Comparison of ENCODE assay signal across 27 mouse cellular contexts in genomic region chr17:49605397-49605796, GRCm38 (mm10). TPM values are rescaled to one million over a fixed set of nuclear protein-coding genes. Genes with fewer than 3 reads are reported as not detected.
A peak's percentile ranks its signal among the peaks of the same experiment; 100 is the strongest.
DNase-seq lines count a peak whose midpoint lies in the region; ATAC-seq and TF ChIP-seq lines count a peak whose summit lies in the region.
"Had no signal": no experiment of that assay in that cellular context is flagged by ENCODE, and none has a peak within 500 bp of the region (broad histone marks: within the 10 kb centered on the region; RNA-seq: fewer than 3 reads in every experiment).

No protein-coding gene starts in this region.

- POLR2A ChIA-PET in Patski (lab: Charles Lee): no interaction called here

- H3K27me3 ChIP-seq in Patski: no peaks in the 10 kb centered on the region
- H3K27me3 ChIP-seq: embryonic facial prominence, embryonic 13.5 days; forebrain, embryonic 15.5 days; hindbrain, embryonic 13.5 days; intestine, embryonic 15.5 days had no signal

- no peak for DNase-seq in layer of hippocampus, adult 2 months (ENCODE audit: low spot score in 2 of 2)
- no peak for DNase-seq in layer of hippocampus, postnatal 36 days
- DNase-seq in Patski (ENCODE audit: low read depth, low spot score) (no peak), ZHBTc4 (ENCODE audit: low read depth, low spot score) (peak; percentile 47)
- no peak for DNase-seq in urinary bladder, postnatal 4 days (ENCODE audit: low spot score in 2 of 2)
- no peak for DNase-seq in embryo, embryonic 10 days (ENCODE audit: low spot score)
- DNase-seq: adrenal gland, adult 8-10 months; adrenal gland, postnatal 25 days; cerebellum, adult 18-20 months; cerebellum, adult 9-10 months; cerebellum, postnatal 14 days; gastrocnemius, postnatal 14 days; heart, adult 18-20 months; kidney, adult 11 months had no signal

- TF ChIP-seq CTCF in layer of hippocampus, adult 2 months (conservative IDR thresholded peaks at IDR 0.05): peak; percentile 52
- TF ChIP-seq CTCF in Patski (IDR thresholded peaks at IDR 0.05): peak; percentile 45

- in situ Hi-C loops in Patski (cut with MboI; ENCODE audit: low pct_unique_long_range_greater_than_20kb): no loop called here

- CTCF ChIA-PET in Patski (lab: Charles Lee): interaction anchor here (2.1 kb wide), 1 partner anchor 136 kb away, joined by 4 read pairs; no protein-coding TSS in a partner anchor

- H3K4me3 ChIP-seq in layer of hippocampus, adult 2 months: no peak overlapping the region
- H3K4me3 ChIP-seq: embryonic facial prominence, embryonic 10.5 days; embryonic facial prominence, embryonic 13.5 days; erythroblast, embryonic 14.5 days; forebrain, embryonic 12.5 days; forebrain, embryonic 15.5 days; heart, embryonic 10.5 days; hindbrain, embryonic 13.5 days; intestine, embryonic 15.5 days had no signal

- H3K27ac ChIP-seq in layer of hippocampus, adult 2 months: no peak overlapping the region
- H3K27ac ChIP-seq: embryonic facial prominence, embryonic 10.5 days; embryonic facial prominence, embryonic 13.5 days; forebrain, embryonic 12.5 days; forebrain, embryonic 15.5 days; heart, embryonic 10.5 days; hindbrain, embryonic 13.5 days; intestine, embryonic 15.5 days had no signal

- no peak for ATAC-seq in Patski
- ATAC-seq: activated CD4-positive, CD25-positive, alpha-beta regulatory T cell, adult 4 months; CD4-positive, CD25-positive, alpha-beta regulatory T cell, adult 4 months; forebrain, embryonic 15.5 days; hindbrain, embryonic 16.5 days; intestine, embryonic 15.5 days had no signal

RNA-seq across cellular contexts. Expression of gene Kif6, which starts 9.5 kb away (rescaled TPM):
- 1 to 10 TPM; 5.0 to 6.1 TPM for total RNA-seq in layer of hippocampus, adult 2 months (2021)
- total RNA-seq in layer of hippocampus, postnatal 36 days (2021): 1 to 10 TPM; 4.7 to 5.0 TPM
- polyA plus RNA-seq in Patski (2021): 3.2 TPM
- total RNA-seq: gastrocnemius, adult 18-20 months; gastrocnemius, postnatal 14 days had no signal
- polyA plus RNA-seq: activated CD4-positive, CD25-positive, alpha-beta regulatory T cell, adult 4 months; CD4-positive, CD25-positive, alpha-beta regulatory T cell, adult 4 months; erythroblast, embryonic 14.5 days had no signal

RNA-seq across cellular contexts. Expression of gene Daam2, which starts 41.3 kb away (rescaled TPM):
- total RNA-seq in layer of hippocampus, adult 2 months (2021): 10 to 100 TPM; 61.2 to 66.7 TPM
- total RNA-seq in layer of hippocampus, postnatal 36 days (2021): 10 to 100 TPM; 54.7 to 69.8 TPM
- polyA plus RNA-seq in Patski (2021): 2.4 TPM
- total RNA-seq: hematopoietic stem cell, adult 5-6 weeks had no signal
- polyA plus RNA-seq: erythroblast, embryonic 14.5 days had no signal
